Mouse (Mus musculus) heart, embryonic 13.5 days (tissue): ENCODE results near the gene Anxa7. TPM values are rescaled to one million over a fixed set of nuclear protein-coding genes. Genes with fewer than 3 reads are reported as not detected.

Source experiments
- ATAC-seq: fragments of 200-750 bp; cut with Nextera tagmentation; 2 replicates; pipeline ENCODE4 v1.8.0; 2017; ENCODE audit warnings: moderate TSS enrichment; ENCODE audit not compliant: insufficient number of reproducible peaks, low FRiP score, low TSS enrichment; ENCODE audit errors: extremely low read depth
- H3K27ac ChIP-seq: fragments of 300-500 bp; sonication (generic); replicated peaks from 2 replicates; pipeline ENCODE4 v1.5.1; 2015; ENCODE audit warnings: moderate library complexity, mild to moderate bottlenecking, inconsistent platforms
- H3K27me3 ChIP-seq: fragments of 300-500 bp; sonication (generic); replicated peaks from 2 replicates; pipeline ENCODE4 v1.6.1; 2015; ENCODE audit warnings: mild to moderate bottlenecking, inconsistent platforms
- H3K36me3 ChIP-seq: fragments of 300-500 bp; sonication (generic); 2 replicates; pipeline ENCODE4 v1.6.1; 2015; ENCODE audit warnings: mild to moderate bottlenecking, inconsistent platforms
- H3K4me1 ChIP-seq: fragments of 300-500 bp; sonication (generic); 2 replicates; pipeline ENCODE4 v1.6.1; 2015; ENCODE audit warnings: inconsistent platforms
- H3K4me2 ChIP-seq: fragments of 300-500 bp; sonication (generic); 2 replicates; pipeline ENCODE4 v1.6.1; 2015; ENCODE audit warnings: inconsistent platforms, mild to moderate bottlenecking, moderate library complexity
- H3K4me3 ChIP-seq: fragments of 300-500 bp; sonication (generic); 2 replicates; pipeline ENCODE4 v1.5.1; 2015; ENCODE audit warnings: moderate library complexity, mild to moderate bottlenecking, inconsistent platforms
- H3K9ac ChIP-seq: fragments of 300-500 bp; sonication (generic); 2 replicates; pipeline ENCODE4 v1.6.1; 2015; ENCODE audit warnings: inconsistent platforms, mild to moderate bottlenecking, moderate library complexity
- H3K9me3 ChIP-seq: fragments of 300-500 bp; sonication (generic); 2 replicates; pipeline ENCODE4 v1.6.1; 2016; ENCODE audit warnings: inconsistent platforms
- WGBS: fragments of 180-500 bp; shearing (Covaris S2); methylation state at CpG from one replicate; pipeline ENCODE4 v1.1.7; 2015; ENCODE audit warnings: mixed read lengths; 5-methylcytosine and 5-hydroxymethylcytosine counted together
- polyA plus RNA-seq: library from polyadenylated mRNA; unstranded; fragments of >200 nt; fragmentation: Nextera tagmentation; extraction: Ambion mirVana; gene quantifications from 2 replicates; pipeline ENCODE4 v1.2.1, GENCODE M21; 2015

Anxa7 gene
- polyA plus RNA-seq, 1 experiment from 2014 or later = 37.1 TPM

- peak overlapping the region; percentile 73 for H3K4me3 ChIP-seq
- no peaks in the 10 kb centered on the region for H3K27me3 ChIP-seq
- H3K4me2 ChIP-seq = peak overlapping the region; percentile 86
- H3K36me3 ChIP-seq = peaks cover 18% of the 10 kb centered on the region
- WGBS = 7% methylated on average over 7 of the region's 7 CpGs
- no peaks in the 10 kb centered on the region for H3K9me3 ChIP-seq
- H3K4me1 ChIP-seq = peaks cover 25% of the 10 kb centered on the region
- peak overlapping the region; percentile 81 for H3K27ac ChIP-seq
- 0 out of 2 replicates have a peak, but pooled peaks have one; percentile 56 for ATAC-seq
- H3K9ac ChIP-seq = peak overlapping the region; percentile 87
Measured at GRCm38 (mm10) chr14:20478801-20479200, 1.1 kb downstream of the Anxa7 start.

GRCm38 (mm10) chr14:20478385-20478784 is 1.5 kb downstream of the Anxa7 start:
- Histone ChIP-seq H3K4me3 (peak overlapping the region; percentile 73), H3K27me3 (no peaks in the 10 kb centered on the region), H3K4me2 (peak overlapping the region; percentile 86), H3K9me3 (no peaks in the 10 kb centered on the region), H3K27ac (peak overlapping the region; percentile 81), H3K4me1 (peaks cover 25% of the 10 kb centered on the region), H3K9ac (peak overlapping the region; percentile 87), H3K36me3 (peaks cover 14% of the 10 kb centered on the region)
- 57% methylated on average over 3 of the region's 3 CpGs for WGBS
- ATAC-seq = no peak

- WGBS = 76% methylated on average over 4 of the region's 4 CpGs
- Histone ChIP-seq H3K9ac (peak overlapping the region; percentile 50), H3K4me2 (peak overlapping the region; percentile 48)
Measured at GRCm38 (mm10) chr14:20477261-20478025, 2.5 kb downstream of the Anxa7 start.

GRCm38 (mm10) chr14:20460216-20460615 is 19.7 kb downstream of the Anxa7 start:
- no peaks in the 10 kb centered on the region for H3K9me3 ChIP-seq
- H3K27me3 ChIP-seq = no peaks in the 10 kb centered on the region
- WGBS = 78% methylated on average over 14 of the region's 14 CpGs
- no peak overlapping the region for H3K27ac ChIP-seq
- H3K36me3 ChIP-seq = peaks cover 97% of the 10 kb centered on the region
- no peaks in the 10 kb centered on the region for H3K4me1 ChIP-seq
- no peak overlapping the region for H3K4me3 ChIP-seq
- ATAC-seq = no peak
- no peak overlapping the region for H3K4me2 ChIP-seq
- no peak overlapping the region for H3K9ac ChIP-seq

More at GRCm38 (mm10) chr14:20477261-20478025, 2.5 kb downstream of the Anxa7 start:
- Histone ChIP-seq H3K4me1 (peaks cover 25% of the 10 kb centered on the region), H3K27ac (no peak overlapping the region), H3K4me3 (0 out of 2 replicates have a peak overlapping the region, but pooled peaks have one; percentile 6), H3K9me3 (no peaks in the 10 kb centered on the region), H3K36me3 (peaks cover 12% of the 10 kb centered on the region), H3K27me3 (no peaks in the 10 kb centered on the region)
- ATAC-seq = no peak

- H3K4me2 ChIP-seq = no peak overlapping the region
- H3K9me3 ChIP-seq = no peaks in the 10 kb centered on the region
- WGBS = 94% methylated on average over 9 of the region's 9 CpGs
- no peaks in the 10 kb centered on the region for H3K27me3 ChIP-seq
- ATAC-seq = no peak
- H3K36me3 ChIP-seq = peaks cover 86% of the 10 kb centered on the region
- H3K27ac ChIP-seq = no peak overlapping the region
- no peaks in the 10 kb centered on the region for H3K4me1 ChIP-seq
- no peak overlapping the region for H3K9ac ChIP-seq
- H3K4me3 ChIP-seq = no peak overlapping the region
Measured at GRCm38 (mm10) chr14:20458378-20458777, 21.6 kb downstream of the Anxa7 start.

- Histone ChIP-seq H3K9ac (no peak overlapping the region), H3K4me1 (peaks cover 9% of the 10 kb centered on the region; the same call in 1 of the 2 replicates), H3K27ac (no peak overlapping the region), H3K9me3 (no peaks in the 10 kb centered on the region), H3K4me2 (no peak overlapping the region), H3K4me3 (no peak overlapping the region), H3K27me3 (no peaks in the 10 kb centered on the region), H3K36me3 (peaks cover 31% of the 10 kb centered on the region)
- WGBS = 88% methylated on average over 5 of the region's 5 CpGs
- no peak for ATAC-seq
Measured at GRCm38 (mm10) chr14:20452929-20453328, 27.0 kb downstream of the Anxa7 start.

- H3K27me3 ChIP-seq = no peaks in the 10 kb centered on the region
- peaks cover 9% of the 10 kb centered on the region; the same call in 1 of the 2 replicates for H3K4me1 ChIP-seq
- peak within 1 kb of the TSS; percentile 74 for H3K9ac ChIP-seq
- H3K36me3 ChIP-seq = peaks cover 22% of the 10 kb centered on the region
- no peaks in the 10 kb centered on the region for H3K9me3 ChIP-seq
- H3K4me3 ChIP-seq = peak within 1 kb of the TSS; percentile 48
- peak within 1 kb of the TSS; percentile 80 for H3K4me2 ChIP-seq
- H3K27ac ChIP-seq = 0 out of 2 replicates have a peak within 1 kb of the TSS, but pooled peaks have one; percentile 9
- WGBS = under 1% methylated on average over 15 of the region's 15 CpGs
- peak; percentile 61 for ATAC-seq
Measured at GRCm38 (mm10) chr14:20451765-20452331, 28.1 kb downstream of the Anxa7 start, which contains the start of gene Cfap70. TSS of gene Cfap70 (minus strand) at chr14:20452226.

GRCm38 (mm10) chr14:20451302-20451701 is 28.6 kb downstream of the Anxa7 start:
- ATAC-seq = no peak
- H3K4me2 ChIP-seq = peak overlapping the region; percentile 80
- peaks cover 9% of the 10 kb centered on the region; the same call in 1 of the 2 replicates for H3K4me1 ChIP-seq
- H3K27me3 ChIP-seq = no peaks in the 10 kb centered on the region
- 12% methylated on average over 2 of the region's 2 CpGs for WGBS
- 0 out of 2 replicates have a peak overlapping the region, but pooled peaks have one; percentile 9 for H3K27ac ChIP-seq
- H3K36me3 ChIP-seq = peaks cover 17% of the 10 kb centered on the region
- H3K4me3 ChIP-seq = peak overlapping the region; percentile 48
- no peaks in the 10 kb centered on the region for H3K9me3 ChIP-seq
- peak overlapping the region; percentile 74 for H3K9ac ChIP-seq

- WGBS = 59% methylated on average over 12 of the region's 12 CpGs
- H3K4me1 ChIP-seq = peaks cover 9% of the 10 kb centered on the region; the same call in 1 of the 2 replicates
- no peaks in the 10 kb centered on the region for H3K27me3 ChIP-seq
- H3K4me2 ChIP-seq = no peak overlapping the region
- H3K4me3 ChIP-seq = no peak overlapping the region
- H3K27ac ChIP-seq = no peak overlapping the region
- ATAC-seq = no peak
- H3K9me3 ChIP-seq = no peaks in the 10 kb centered on the region
- no peaks in the 10 kb centered on the region for H3K36me3 ChIP-seq
- no peak overlapping the region for H3K9ac ChIP-seq
Measured at GRCm38 (mm10) chr14:20447209-20447608, 32.7 kb downstream of the Anxa7 start.

- peak overlapping the region; percentile 49 for H3K4me2 ChIP-seq
Measured at GRCm38 (mm10) chr14:20442252-20442651, 37.7 kb downstream of the Anxa7 start.

GRCm38 (mm10) chr14:20436976-20437375 is 43.0 kb downstream of the Anxa7 start:
- Histone ChIP-seq H3K4me1 (no peaks in the 10 kb centered on the region), H3K4me3 (no peak overlapping the region), H3K27ac (no peak overlapping the region), H3K27me3 (no peaks in the 10 kb centered on the region), H3K9me3 (no peaks in the 10 kb centered on the region), H3K4me2 (no peak overlapping the region), H3K36me3 (no peaks in the 10 kb centered on the region), H3K9ac (no peak overlapping the region)
- 60% methylated on average over 6 of the region's 6 CpGs for WGBS
- no peak for ATAC-seq

More at GRCm38 (mm10) chr14:20442252-20442651, 37.7 kb downstream of the Anxa7 start:
- 47% methylated on average over 17 of the region's 17 CpGs for WGBS
- no peak for ATAC-seq
- H3K36me3 ChIP-seq = no peaks in the 10 kb centered on the region
- H3K9me3 ChIP-seq = no peaks in the 10 kb centered on the region
- H3K27ac ChIP-seq = no peak overlapping the region
- H3K9ac ChIP-seq = peak overlapping the region; percentile 37; the same call in 1 of the 2 replicates
- no peaks in the 10 kb centered on the region for H3K4me1 ChIP-seq
- H3K27me3 ChIP-seq = no peaks in the 10 kb centered on the region
- 0 out of 2 replicates have a peak overlapping the region, but pooled peaks have one; percentile 8 for H3K4me3 ChIP-seq
